Mouse (Mus musculus) bone marrow, adult 2 months (tissue): ENCODE results near the gene Bicd2. TPM values are rescaled to one million over a fixed set of nuclear protein-coding genes. Genes with fewer than 3 reads are reported as not detected.

Experiments used
- H3K27ac ChIP-seq: fragments of 200-500 bp; 2 replicates; pipeline ENCODE4 v1.5.1; 2012; ENCODE audit warnings: low read depth, mild to moderate bottlenecking, control low read depth, inconsistent platforms, low read length; ENCODE audit not compliant: control insufficient read depth, poor library complexity, insufficient read depth
- H3K4me1 ChIP-seq: fragments of 200-500 bp; 2 replicates; pipeline ENCODE4 v1.6.1; 2011; ENCODE audit warnings: low read length; ENCODE audit not compliant: control insufficient read depth, insufficient read depth
- H3K4me3 ChIP-seq: fragments of 200-500 bp; replicated peaks from 2 replicates; pipeline ENCODE3; 2011; ENCODE audit warnings: mild to moderate bottlenecking, low read depth, low read length, control low read depth; ENCODE audit not compliant: control insufficient read depth
- CTCF ChIP-seq: fragments of 200-500 bp; IDR thresholded peaks from 2 replicates; pipeline ENCODE4 v1.5.1; 2011; ENCODE audit warnings: low read length, control low read depth; ENCODE audit not compliant: control insufficient read depth, insufficient read depth
- POLR2A ChIP-seq: fragments of 200-500 bp; IDR thresholded peaks from 2 replicates; pipeline ENCODE4 v1.6.1; 2011; ENCODE audit warnings: low read depth, mild to moderate bottlenecking, control low read depth, low read length, borderline replicate concordance; ENCODE audit not compliant: control insufficient read depth
- WGBS: fragments of 180-500 bp; shearing (Covaris S2); methylation state at CpG from one replicate; pipeline ENCODE4 v1.1.7; 2018; 5-methylcytosine and 5-hydroxymethylcytosine counted together
- polyA plus RNA-seq: library from polyadenylated mRNA; stranded (reverse); fragments of >200 nt; gene quantifications from 2 replicates; pipeline ENCODE4 v1.2.4, GENCODE M21; 2011; ENCODE audit warnings: low replicate concordance; ENCODE audit not compliant: missing spikeins, insufficient read depth, insufficient read length

The Bicd2 gene
- polyA plus RNA-seq, 1 experiment: 23.2 TPM

DNA sequence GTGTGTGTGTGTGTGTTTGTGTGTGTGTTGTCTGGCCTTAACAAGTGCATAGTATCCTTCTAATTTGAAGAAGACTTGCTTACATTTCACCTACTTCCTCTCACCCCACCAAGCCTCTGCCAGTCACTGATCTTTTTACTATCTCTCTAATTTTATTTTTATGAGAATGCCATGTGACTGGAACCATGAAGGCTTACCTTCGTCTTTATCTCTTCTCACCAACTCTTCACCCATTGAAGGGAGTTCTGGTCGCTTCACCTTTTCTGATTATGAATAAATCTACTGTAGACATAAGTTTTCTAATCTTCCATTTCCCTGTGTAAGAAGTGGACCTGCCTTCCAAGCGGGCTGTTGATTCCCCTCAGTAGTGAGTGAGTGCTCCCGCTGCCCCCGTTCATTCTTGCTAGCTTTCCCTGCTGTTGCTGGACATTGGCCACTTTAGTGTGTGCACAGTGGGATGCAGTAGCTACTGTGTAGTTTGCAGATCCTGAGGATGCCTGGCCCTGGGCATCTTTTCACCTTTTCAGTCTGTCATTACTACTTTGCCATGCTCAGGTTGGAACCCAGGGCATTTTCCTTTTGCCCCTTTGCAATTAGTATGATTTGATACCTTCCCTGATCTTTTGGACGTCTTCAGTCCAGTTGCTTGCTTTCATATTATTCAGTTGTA lies 8.6 kb downstream of the Bicd2 start:
- H3K27ac ChIP-seq: no peak overlapping the region
- peaks cover 9% of the 10 kb centered on the region for H3K4me1 ChIP-seq
- TF ChIP-seq POLR2A (no peak), CTCF (no peak)
- no peak overlapping the region for H3K4me3 ChIP-seq
- WGBS: 69% methylated on average over 6 of the region's 6 CpGs

DNA sequence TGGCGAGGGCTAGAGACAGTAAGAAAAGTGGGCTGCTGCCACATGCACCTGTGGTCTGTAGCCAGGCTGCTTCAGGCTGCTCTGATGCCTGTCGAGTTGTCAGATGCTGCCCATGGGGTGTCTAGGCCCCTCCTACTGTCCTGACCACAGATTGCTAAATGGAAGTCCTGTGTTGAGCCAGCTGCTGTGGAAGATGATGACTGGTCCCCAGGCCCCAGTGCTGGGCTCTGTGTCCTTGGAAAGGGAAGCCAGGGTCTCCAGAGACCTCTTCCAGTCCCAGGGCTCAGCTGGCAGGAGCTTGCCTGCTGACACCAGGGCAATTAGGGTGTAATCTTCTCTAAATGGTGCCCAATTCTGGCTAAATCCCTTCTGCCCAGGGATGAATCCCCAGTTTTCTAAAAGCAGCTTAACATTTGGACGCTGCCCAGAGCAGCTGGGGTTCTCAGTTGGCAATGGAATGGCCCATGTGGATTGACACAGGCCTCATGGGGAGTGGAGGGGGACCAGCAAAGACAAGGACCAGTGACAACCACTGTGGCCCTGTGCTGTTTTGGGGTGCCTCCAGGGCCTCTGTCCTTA lies 11.3 kb downstream of the Bicd2 start:
- Histone ChIP-seq H3K4me3 (no peak overlapping the region), H3K4me1 (peaks cover 12% of the 10 kb centered on the region), H3K27ac (no peak overlapping the region)
- 37% methylated on average over 3 of the region's 3 CpGs for WGBS
- no peak for TF ChIP-seq POLR2A
- TF ChIP-seq CTCF: no peak

DNA sequence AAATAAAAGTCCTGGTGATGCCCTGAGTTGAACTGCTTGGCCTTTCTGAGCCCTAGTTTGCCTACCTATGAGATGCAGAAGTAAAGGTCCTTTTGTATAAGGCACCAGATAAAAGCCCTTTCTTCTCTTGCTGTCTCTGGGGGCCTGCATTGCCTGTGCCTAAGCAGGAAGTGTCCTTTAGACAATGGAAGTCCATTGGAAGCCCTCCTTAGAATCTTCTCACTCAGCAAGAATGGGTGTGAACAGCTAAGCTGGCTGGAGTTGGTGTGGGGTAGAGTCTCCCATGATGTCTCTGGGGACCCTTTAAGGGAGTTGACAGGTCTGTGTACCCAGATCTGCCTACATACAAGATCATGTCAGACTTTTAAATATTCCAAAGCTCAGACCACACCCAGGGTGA lies 12.0 kb downstream of the Bicd2 start:
- peaks cover 12% of the 10 kb centered on the region for H3K4me1 ChIP-seq

DNA sequence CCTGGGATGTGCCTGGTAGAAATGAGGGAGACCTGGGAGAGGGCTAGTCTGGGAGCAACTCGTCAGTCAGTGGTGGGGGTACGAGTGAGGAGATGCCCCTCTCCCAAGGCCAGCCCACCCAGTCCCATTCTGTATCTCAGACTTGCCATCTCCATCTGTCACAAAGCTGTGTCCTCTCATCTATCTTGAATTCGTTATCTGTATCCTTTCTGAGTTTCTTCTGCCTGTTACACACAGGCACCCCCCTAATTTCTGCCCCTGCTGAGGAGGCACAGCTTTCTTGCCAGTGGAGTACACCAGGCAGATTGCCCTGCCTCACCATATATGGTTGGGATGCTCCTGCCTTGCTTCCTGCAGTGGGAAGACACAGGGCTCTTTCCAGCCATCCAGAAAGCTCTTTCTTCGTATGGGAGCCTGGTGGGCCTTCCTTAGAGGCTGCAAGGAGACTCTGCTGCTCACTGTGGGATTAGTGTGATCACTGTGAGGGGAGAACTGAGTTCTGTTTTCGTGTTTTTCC lies 12.7 kb downstream of the Bicd2 start:
- peaks cover 10% of the 10 kb centered on the region for H3K4me1 ChIP-seq

More for the DNA sequence above, 12.0 kb downstream of the Bicd2 start:
- H3K27ac ChIP-seq: no peak overlapping the region
- no peak overlapping the region for H3K4me3 ChIP-seq
- no peak for TF ChIP-seq CTCF
- TF ChIP-seq POLR2A: no peak

DNA sequence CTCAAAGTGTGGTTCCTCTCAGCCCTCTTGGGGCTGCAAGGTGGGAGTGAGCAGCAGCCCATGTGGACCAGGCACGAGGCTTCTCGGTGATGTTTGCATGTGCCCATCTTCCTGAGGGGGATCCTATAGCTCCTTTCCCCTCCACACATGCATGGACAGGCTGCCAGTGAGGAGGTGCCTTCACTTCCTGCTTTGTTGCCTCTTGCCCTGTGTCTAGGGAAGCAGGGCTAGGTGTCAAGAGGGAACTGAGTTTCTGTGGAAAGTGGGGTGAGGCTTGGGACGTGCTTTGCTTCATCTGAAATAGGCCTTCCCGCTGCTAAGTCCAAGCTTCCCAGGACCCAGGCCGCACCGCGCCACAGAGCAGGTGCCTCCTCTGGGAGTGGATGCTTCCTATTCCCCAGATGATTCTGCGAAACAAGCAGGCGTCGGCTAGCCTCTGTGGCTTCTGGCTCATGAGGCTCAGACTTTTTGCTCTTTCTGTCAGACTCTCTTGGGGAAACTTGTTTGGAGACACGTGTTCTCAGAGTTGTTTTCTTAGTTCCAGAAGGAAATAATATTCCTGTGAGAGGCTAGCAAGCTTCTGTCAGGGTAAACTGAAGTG lies 14.2 kb downstream of the Bicd2 start:
- 74% methylated on average over 11 of the region's 11 CpGs for WGBS
- no peak overlapping the region for H3K4me3 ChIP-seq
- H3K27ac ChIP-seq: no peak overlapping the region
- H3K4me1 ChIP-seq: peaks cover 8% of the 10 kb centered on the region
- TF ChIP-seq CTCF: no peak
- TF ChIP-seq POLR2A: no peak

More for the DNA sequence above, 12.7 kb downstream of the Bicd2 start:
- TF ChIP-seq CTCF: no peak
- Histone ChIP-seq H3K4me3 (no peak overlapping the region), H3K27ac (no peak overlapping the region)
- WGBS: 77% methylated on average over 5 of the region's 5 CpGs

DNA sequence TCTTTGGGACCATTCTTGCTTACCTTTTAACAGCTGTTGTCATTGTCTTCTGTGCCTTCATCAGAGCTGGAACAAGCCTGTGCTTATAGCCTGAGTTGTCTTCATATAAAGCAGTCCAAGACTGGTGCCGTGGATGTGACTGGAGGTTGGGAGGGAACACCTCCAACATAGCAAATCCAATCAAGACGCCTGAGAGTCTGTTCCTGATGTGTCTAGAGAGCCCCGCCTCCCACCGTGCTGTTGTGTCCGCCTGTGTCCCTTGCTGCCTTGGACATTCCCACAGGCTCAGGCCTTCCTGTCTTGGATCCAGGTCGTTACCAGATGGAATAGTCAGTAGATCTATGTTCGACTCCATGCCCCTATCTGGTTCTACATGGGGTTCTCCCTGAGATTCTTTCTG lies 14.7 kb downstream of the Bicd2 start:
- peaks cover 8% of the 10 kb centered on the region for H3K4me1 ChIP-seq
- H3K4me3 ChIP-seq: no peak overlapping the region
- WGBS: 87% methylated on average over 7 of the region's 7 CpGs
- TF ChIP-seq POLR2A (no peak), CTCF (no peak)
- no peak overlapping the region for H3K27ac ChIP-seq

DNA sequence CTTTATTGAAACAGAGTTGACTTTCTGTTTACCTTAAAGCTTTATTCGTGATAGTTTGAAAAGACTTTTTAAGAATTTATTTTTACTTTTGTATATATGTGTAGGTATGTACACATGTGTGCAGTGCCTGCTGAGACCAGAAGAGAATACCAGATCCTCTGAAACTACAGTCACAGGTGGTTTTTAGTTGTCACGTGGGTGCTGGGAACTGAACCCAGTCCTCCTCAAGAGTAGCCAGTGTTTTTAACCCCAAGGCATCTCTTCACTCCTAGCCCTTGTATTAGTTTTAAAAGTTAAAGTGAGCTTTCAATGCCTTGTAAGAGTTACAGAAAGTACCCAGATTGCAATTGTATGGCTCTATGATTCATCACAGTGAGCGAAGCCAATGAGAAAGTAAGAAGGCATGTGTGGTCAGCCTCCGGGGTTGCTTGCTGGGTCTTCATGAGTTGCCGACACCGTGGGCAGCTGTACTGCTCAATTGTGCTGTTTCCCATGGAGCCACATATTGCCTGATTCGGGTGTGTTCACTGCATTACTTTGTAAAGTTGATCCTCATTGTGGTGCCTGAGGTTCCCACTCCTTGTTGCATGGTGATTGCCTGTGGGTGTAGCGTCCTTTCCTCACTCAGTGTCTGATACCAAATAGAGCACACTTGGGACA lies 16.1 kb downstream of the Bicd2 start:
- Histone ChIP-seq H3K4me1 (peaks cover 5% of the 10 kb centered on the region), H3K27ac (no peak overlapping the region), H3K4me3 (no peak overlapping the region)
- 89% methylated on average over 8 of the region's 8 CpGs for WGBS
- TF ChIP-seq POLR2A (no peak), CTCF (no peak)

DNA sequence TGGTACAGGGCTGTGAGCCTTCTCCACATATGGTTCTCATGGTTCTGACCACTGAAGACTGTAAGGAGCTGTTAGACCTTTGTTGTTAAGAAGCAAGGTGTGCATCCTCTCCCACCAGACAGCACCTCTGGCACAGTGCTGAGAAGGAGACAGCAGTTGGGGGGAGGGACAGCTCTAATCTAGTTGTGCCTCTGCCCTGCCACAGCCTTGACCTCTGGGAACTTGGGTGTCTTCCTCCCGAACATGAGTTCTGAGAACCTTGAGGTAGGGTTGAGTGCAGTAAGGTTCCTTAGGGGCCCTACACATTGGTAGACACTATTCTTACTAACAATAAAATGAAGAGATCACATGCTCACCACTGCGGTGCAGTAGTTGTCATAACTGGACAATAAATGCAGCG lies 16.8 kb downstream of the Bicd2 start:
- Histone ChIP-seq H3K4me3 (no peak overlapping the region), H3K27ac (no peak overlapping the region), H3K4me1 (peaks cover 4% of the 10 kb centered on the region)
- 86% methylated on average over 3 of the region's 3 CpGs for WGBS
- TF ChIP-seq CTCF: no peak
- TF ChIP-seq POLR2A: no peak
